Mouse (Mus musculus): ENCODE measurements around the gene Gpr21. TPM values are rescaled to one million over a fixed set of nuclear protein-coding genes. Genes with fewer than 3 reads are reported as not detected.

Gpr21 gene
- 35.8 and 38.1 TPM in 2 replicates for total RNA-seq (2014; rRNA removed)
- 13.8 and 14.5 TPM in 2 replicates for polyA plus RNA-seq (2015; fragmentation: Nextera tagmentation; extraction: Ambion mirVana)

DNA sequence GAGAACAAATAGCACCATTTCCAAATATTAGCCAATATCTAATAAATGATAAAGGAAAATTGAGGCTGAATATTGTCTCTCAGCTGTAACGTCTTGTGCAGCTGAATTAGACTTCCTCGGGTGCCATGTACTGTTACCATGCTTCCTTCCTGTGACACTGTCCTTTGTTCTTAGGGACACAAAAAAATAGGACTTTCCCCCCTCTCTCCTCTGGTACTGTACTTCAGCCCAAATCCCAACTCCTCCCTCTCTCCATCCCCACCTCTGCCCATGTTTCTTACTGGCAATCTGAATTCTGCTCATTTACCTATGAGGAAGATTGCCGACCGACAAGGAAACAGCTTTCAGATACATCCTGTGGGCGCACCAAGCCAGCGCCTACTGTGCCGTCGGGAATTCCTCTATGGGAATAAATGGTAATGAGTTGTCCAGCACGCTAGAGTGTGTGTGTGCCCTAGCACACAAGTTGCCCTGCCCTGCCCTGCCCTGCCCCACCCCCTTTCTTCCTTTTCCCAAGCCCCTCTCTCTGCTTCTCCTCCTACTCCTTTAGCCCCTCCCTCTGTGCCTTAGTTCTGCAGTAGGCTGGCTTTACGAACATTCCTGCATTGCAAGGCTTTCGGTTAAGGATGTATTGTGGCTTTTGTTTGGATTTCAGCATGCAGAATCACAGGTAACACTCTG is at the start of gene Gpr21:
Gene Gpr21 (plus strand): TSS at position 303 of the 681 bp plus-strand sequence.
- Histone ChIP-seq H3K4me2 (ENCODE audit: low read depth) (peak within 1 kb of the TSS; percentile 59), H3K4me3 (ENCODE audit: low read depth, low read length) (peak within 1 kb of the TSS; percentile 42), H3K9ac (peak within 1 kb of the TSS; percentile 70), H3K27ac (ENCODE audit: low read depth, low read length) (peak within 1 kb of the TSS; percentile 92), H3K9me3 (ENCODE audit: low read length) (no peaks in the 10 kb centered on the region), H3K4me1 (ENCODE audit: insufficient read depth) (peaks cover 14% of the 10 kb centered on the region), H3K27me3 (ENCODE audit: insufficient read depth, low read length) (no peaks in the 10 kb centered on the region), H3K36me3 (ENCODE audit: insufficient read depth) (no peaks in the 10 kb centered on the region)
- 12% methylated on average over 11 of the region's 11 CpGs for WGBS
- ATAC-seq, result peak; percentile 87
- peak; percentile 78 for DNase-seq
- TF ChIP-seq CTCF (IDR thresholded peaks at IDR 0.05; ENCODE audit: low read depth), result no peak

DNA sequence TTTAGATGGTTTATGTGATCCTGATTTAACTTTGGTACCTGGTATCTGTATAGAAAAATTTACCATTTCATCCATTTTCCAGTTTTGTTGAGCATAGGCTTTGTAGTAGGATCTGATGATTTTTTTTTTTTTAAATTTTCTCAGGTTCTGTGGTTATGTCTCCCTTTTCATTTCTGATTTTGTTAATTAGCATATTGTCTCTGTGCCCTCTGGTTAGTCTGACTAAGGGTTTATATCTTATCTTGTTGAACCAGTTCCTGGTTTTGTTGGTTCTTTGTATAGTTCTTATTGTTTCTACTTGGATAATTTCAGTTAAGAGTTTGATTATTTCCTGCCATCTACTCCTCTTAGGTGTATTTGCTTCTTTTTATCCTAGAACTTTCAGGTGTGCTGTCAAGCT is 36.6 kb upstream of the Gpr21 start:
- Histone ChIP-seq H3K36me3 (ENCODE audit: insufficient read depth) (peaks cover 29% of the 10 kb centered on the region), H3K4me3 (ENCODE audit: low read depth, low read length) (no peak overlapping the region), H3K9me3 (ENCODE audit: low read length) (no peaks in the 10 kb centered on the region), H3K4me2 (ENCODE audit: low read depth) (no peak overlapping the region), H3K4me1 (ENCODE audit: insufficient read depth) (no peaks in the 10 kb centered on the region), H3K27me3 (ENCODE audit: insufficient read depth, low read length) (no peaks in the 10 kb centered on the region), H3K9ac (no peak overlapping the region), H3K27ac (ENCODE audit: low read depth, low read length) (no peak overlapping the region)
- DNase-seq (no peak), ATAC-seq (no peak)
- no peak for TF ChIP-seq CTCF (IDR thresholded peaks at IDR 0.05; ENCODE audit: low read depth)

GRCm38 (mm10) chr2:37480039-37480438 is 36.1 kb upstream of the Gpr21 start:
- Histone ChIP-seq H3K4me3 (ENCODE audit: low read depth, low read length) (no peak overlapping the region), H3K4me2 (ENCODE audit: low read depth) (no peak overlapping the region), H3K27ac (ENCODE audit: low read depth, low read length) (no peak overlapping the region), H3K36me3 (ENCODE audit: insufficient read depth) (peaks cover 33% of the 10 kb centered on the region), H3K9me3 (ENCODE audit: low read length) (no peaks in the 10 kb centered on the region), H3K4me1 (ENCODE audit: insufficient read depth) (no peaks in the 10 kb centered on the region), H3K9ac (no peak overlapping the region), H3K27me3 (ENCODE audit: insufficient read depth, low read length) (no peaks in the 10 kb centered on the region)
- WGBS, result 95% methylated on average over 2 of the region's 2 CpGs
- no peak for ATAC-seq
- no peak for TF ChIP-seq CTCF (IDR thresholded peaks at IDR 0.05; ENCODE audit: low read depth)
- DNase-seq, result no peak

- WGBS, result 90% methylated on average over 2 of the region's 2 CpGs
- H3K36me3 ChIP-seq (ENCODE audit: insufficient read depth), result peaks cover 21% of the 10 kb centered on the region
- no peak overlapping the region for H3K9ac ChIP-seq
These were observed 32.0 kb upstream of the Gpr21 start for GRCm38 (mm10) chr2:37484165-37484564.

GRCm38 (mm10) chr2:37485370-37485769 is 30.8 kb upstream of the Gpr21 start:
- WGBS, result 95% methylated on average over 1 of the region's 1 CpGs
- H3K4me2 ChIP-seq (ENCODE audit: low read depth), result no peak overlapping the region
- no peaks in the 10 kb centered on the region for H3K9me3 ChIP-seq (ENCODE audit: low read length)
- no peak overlapping the region for H3K27ac ChIP-seq (ENCODE audit: low read depth, low read length)
- peak; percentile 60 for TF ChIP-seq CTCF (IDR thresholded peaks at IDR 0.05; ENCODE audit: low read depth)
- no peak for ATAC-seq
- peak; percentile 67 for DNase-seq
- peaks cover 30% of the 10 kb centered on the region for H3K36me3 ChIP-seq (ENCODE audit: insufficient read depth)
- H3K4me1 ChIP-seq (ENCODE audit: insufficient read depth), result no peaks in the 10 kb centered on the region
- no peak overlapping the region for H3K4me3 ChIP-seq (ENCODE audit: low read depth, low read length)
- no peak overlapping the region for H3K9ac ChIP-seq
- H3K27me3 ChIP-seq (ENCODE audit: insufficient read depth, low read length), result no peaks in the 10 kb centered on the region

More at GRCm38 (mm10) chr2:37484165-37484564, 32.0 kb upstream of the Gpr21 start:
- H3K27ac ChIP-seq (ENCODE audit: low read depth, low read length), result no peak overlapping the region
- H3K4me3 ChIP-seq (ENCODE audit: low read depth, low read length), result no peak overlapping the region
- DNase-seq (no peak), ATAC-seq (no peak)
- no peaks in the 10 kb centered on the region for H3K9me3 ChIP-seq (ENCODE audit: low read length)
- H3K4me1 ChIP-seq (ENCODE audit: insufficient read depth), result no peaks in the 10 kb centered on the region
- TF ChIP-seq CTCF (IDR thresholded peaks at IDR 0.05; ENCODE audit: low read depth), result no peak
- H3K27me3 ChIP-seq (ENCODE audit: insufficient read depth, low read length), result no peaks in the 10 kb centered on the region
- H3K4me2 ChIP-seq (ENCODE audit: low read depth), result no peak overlapping the region

DNA sequence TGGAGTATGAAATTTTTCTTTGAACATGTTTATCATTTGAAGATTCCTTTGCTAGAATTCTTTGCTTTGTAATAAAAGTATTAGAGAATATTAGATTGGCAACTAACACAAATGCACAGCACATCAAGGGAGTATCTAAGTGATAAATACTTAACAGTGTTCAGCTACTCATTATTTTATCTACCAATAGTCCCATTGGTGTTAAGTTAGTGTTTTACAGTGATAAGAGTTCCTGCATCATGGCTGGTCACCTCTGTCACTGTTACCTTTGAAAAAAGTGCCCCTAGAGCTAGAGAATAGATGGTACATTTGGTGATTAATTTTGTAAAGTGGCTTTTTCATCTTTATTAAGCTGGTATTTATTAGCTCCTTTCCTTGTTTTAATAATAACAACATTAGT is 29.7 kb upstream of the Gpr21 start:
- no peak overlapping the region for H3K27ac ChIP-seq (ENCODE audit: low read depth, low read length)

DNA sequence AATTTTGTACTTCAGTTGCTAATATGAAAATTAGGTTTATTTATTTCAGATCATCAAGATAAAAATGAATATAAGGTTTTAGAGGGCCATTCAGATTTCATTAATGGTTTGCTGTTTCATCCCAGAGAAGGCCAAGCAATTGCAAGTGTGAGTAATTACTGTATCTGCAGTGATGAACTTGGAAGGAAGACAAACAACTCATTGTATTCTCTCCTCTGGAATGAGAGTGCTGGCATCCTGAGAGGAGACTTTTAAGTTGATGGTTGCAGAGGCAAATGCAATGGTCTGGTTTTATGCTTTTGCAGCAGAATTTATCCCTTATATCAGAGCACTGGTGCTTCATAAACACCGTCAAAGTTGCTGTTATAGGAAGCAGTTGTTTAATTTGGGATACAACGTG is 27.2 kb upstream of the Gpr21 start:
- WGBS, result 97% methylated on average over 2 of the region's 2 CpGs

More for the DNA sequence above, 29.7 kb upstream of the Gpr21 start:
- peaks cover 32% of the 10 kb centered on the region for H3K36me3 ChIP-seq (ENCODE audit: insufficient read depth)
- no peaks in the 10 kb centered on the region for H3K4me1 ChIP-seq (ENCODE audit: insufficient read depth)
- TF ChIP-seq CTCF (IDR thresholded peaks at IDR 0.05; ENCODE audit: low read depth), result no peak
- ATAC-seq (no peak), DNase-seq (no peak)
- no peak overlapping the region for H3K4me3 ChIP-seq (ENCODE audit: low read depth, low read length)
- H3K4me2 ChIP-seq (ENCODE audit: low read depth), result no peak overlapping the region
- H3K9me3 ChIP-seq (ENCODE audit: low read length), result no peaks in the 10 kb centered on the region
- H3K27me3 ChIP-seq (ENCODE audit: insufficient read depth, low read length), result no peaks in the 10 kb centered on the region
- no peak overlapping the region for H3K9ac ChIP-seq

More for the DNA sequence above, 27.2 kb upstream of the Gpr21 start:
- Histone ChIP-seq H3K4me2 (ENCODE audit: low read depth) (no peak overlapping the region), H3K4me3 (ENCODE audit: low read depth, low read length) (no peak overlapping the region), H3K27me3 (ENCODE audit: insufficient read depth, low read length) (no peaks in the 10 kb centered on the region), H3K4me1 (ENCODE audit: insufficient read depth) (no peaks in the 10 kb centered on the region), H3K9ac (no peak overlapping the region), H3K36me3 (ENCODE audit: insufficient read depth) (peaks cover 42% of the 10 kb centered on the region), H3K9me3 (ENCODE audit: low read length) (no peaks in the 10 kb centered on the region), H3K27ac (ENCODE audit: low read depth, low read length) (no peak overlapping the region)
- ATAC-seq, result no peak
- no peak for DNase-seq
- TF ChIP-seq CTCF (IDR thresholded peaks at IDR 0.05; ENCODE audit: low read depth), result no peak
